Mouse (Mus musculus) retina, embryonic 14.5 days (tissue): ENCODE results near the gene Scrn3.
A peak's percentile ranks its signal among the peaks of the same experiment; 100 is the strongest.

Source experiments
- DNase-seq: peaks from one replicate; pipeline ENCODE4 v3.0.0-alpha.2; 2015; ENCODE audit warnings: low spot score

Scrn3 gene

DNA sequence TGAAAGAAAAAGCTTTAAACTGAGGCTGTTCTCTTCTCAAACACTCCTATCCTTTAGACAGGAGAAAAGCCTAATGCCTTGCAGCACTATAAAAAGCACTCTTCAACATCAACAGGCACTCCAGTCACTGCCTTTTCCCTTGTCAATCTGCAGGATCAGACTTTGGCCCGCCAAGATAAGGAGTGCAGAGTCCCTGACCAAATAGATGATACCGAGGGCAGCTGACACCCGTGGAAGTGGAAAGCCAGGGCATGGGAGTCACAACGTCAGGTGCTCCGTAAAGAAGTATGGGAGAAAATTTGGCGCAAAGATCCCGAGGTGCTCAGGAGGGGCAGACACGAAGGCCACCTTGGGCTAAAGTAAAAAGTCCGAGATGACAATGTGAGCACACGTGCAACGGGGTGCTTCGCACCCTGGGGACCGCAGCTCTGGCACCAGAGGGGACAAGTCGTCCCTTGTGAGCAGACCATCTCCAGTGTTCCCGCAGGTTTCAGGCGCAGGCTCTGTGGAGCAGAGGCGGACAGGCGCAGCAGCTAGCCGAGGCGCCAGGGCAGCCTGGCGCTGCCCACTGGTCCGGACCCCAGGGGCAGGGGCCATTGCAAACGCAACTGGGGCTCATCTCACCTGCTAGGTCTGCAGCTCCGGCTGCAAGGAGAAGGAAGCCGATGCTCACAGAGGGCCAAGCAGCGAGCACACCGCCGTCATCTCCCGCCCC is 73.4 kb downstream of the Scrn3 start:
- DNase-seq, result peak; percentile 8

DNA sequence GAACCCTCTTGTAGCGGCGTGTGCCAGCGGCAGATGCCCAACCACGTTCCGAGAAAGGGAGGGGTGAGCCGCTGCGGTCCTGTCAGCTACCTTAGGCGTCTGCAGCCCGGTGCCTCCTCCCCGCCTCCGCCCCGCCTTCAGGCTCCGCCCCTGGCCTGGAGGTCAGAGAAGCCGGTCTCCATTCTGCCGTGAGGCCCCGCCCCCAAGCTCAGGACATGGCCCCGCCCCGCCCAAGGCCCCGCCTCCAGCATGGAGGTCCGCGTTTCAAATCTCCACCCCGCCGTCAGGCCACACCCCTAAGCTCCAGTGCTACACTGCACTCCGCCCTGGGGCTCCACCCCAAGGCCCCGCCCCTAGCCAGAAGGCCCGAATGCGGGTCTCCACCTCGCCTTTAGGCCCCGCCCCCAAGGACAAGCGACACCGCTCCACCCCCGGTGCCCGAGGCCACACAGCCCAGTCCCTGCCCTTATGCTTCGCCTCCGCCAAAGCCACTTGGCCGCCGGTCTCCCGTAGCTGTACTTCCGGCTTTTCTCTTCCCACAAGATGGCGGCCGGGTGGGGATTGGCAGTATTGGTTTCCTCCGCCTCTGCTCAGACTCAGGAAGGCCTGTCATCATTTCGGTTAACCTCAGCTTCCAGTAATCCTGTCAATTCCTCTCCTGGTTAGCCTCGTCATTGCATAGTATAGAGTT is 74.1 kb downstream of the Scrn3 start, which contains the start of gene Gpr155:
Gpr155 (minus strand) TSS at position 217 of the 691 bp plus-strand sequence.
- DNase-seq, result peak; percentile 99
